Mouse (Mus musculus): Measurements from ENCODE around the gene Plcd4.

GRCm38 (mm10) chr1:74506471-74506881 is 36.2 kb upstream of the Plcd4 start:
- TF ChIP-seq CTCF (IDR thresholded peaks at IDR 0.05 in 2 of 3, conservative IDR thresholded peaks at IDR 0.05 in 1 of 3; ENCODE audit: control insufficient read depth in 1 of 3, insufficient read depth in 1 of 3, low read depth in 2 of 3, low read length in 3 of 3, poor library complexity in 1 of 3, severe bottlenecking in 1 of 3) = no peak
- TF ChIP-seq EP300 (IDR thresholded peaks at IDR 0.05; ENCODE audit: low read depth in 1 of 2, low read length in 2 of 2) = no peak
- no peak for TF ChIP-seq POLR2AphosphoS5 (IDR thresholded peaks at IDR 0.05; ENCODE audit: borderline replicate concordance, low read depth, low read length)
- TF ChIP-seq ELF1 (IDR thresholded peaks at IDR 0.05; ENCODE audit: low read depth, low read length) = no peak
- TF ChIP-seq JUND (IDR thresholded peaks at IDR 0.05; ENCODE audit: low read depth, low read length) = no peak
- no peak for TF ChIP-seq RCOR1 (IDR thresholded peaks at IDR 0.05; ENCODE audit: low read depth, low read length)
- TF ChIP-seq MXI1 (IDR thresholded peaks at IDR 0.05; ENCODE audit: low read depth, low read length) = peak; percentile 69; the same call in 1 of the 2 replicates
- TF ChIP-seq ZNF384 (IDR thresholded peaks at IDR 0.05; ENCODE audit: low read depth, low read length) = no peak
- no peak; the same call in 1 of the 2 replicates for TF ChIP-seq CHD1 (IDR thresholded peaks at IDR 0.05; ENCODE audit: low read depth, low read length)
- TF ChIP-seq E2F4 (IDR thresholded peaks at IDR 0.05; ENCODE audit: borderline replicate concordance, low read depth, low read length) = no peak
- peak in 1 of 2 experiments; percentile 60; a peak in 2 of 4 replicates for TF ChIP-seq POLR2A (IDR thresholded peaks at IDR 0.05; ENCODE audit: control insufficient read depth in 1 of 2, insufficient read depth in 1 of 2, low read depth in 1 of 2, low read length in 2 of 2, poor library complexity in 1 of 2)
